In the genomic region with DNA sequence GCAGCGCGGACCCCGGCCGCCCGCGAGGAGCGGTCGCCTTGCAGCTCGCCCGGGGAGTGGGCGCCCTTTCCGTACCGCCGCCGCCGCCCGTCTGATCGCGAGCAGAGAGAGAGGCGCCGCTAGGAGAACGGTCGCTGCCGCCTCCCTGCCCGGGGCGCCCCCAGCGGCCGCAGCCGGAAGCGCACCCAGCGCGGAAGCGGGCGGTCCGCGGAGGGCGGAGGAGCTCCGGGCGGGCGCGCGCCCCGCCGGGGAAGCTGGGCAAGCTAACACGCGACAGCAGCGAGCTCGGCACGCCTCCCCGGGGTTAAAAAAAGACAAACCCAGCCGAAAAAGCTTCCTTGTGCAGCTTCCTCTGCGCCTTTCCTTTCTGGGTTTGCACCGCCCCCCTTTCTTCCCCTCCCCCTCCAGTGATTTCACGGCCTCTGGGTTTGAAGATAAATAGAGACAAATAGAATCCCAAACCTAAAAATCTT, we compare ENCODE assay signal across 7 mouse cellular contexts. TPM values are rescaled to one million over a fixed set of nuclear protein-coding genes. Genes with fewer than 3 reads are reported as not detected.
A peak's percentile ranks its signal among the peaks of the same experiment; 100 is the strongest.
DNase-seq lines count a peak whose midpoint lies in the region; ATAC-seq lines count a peak whose summit lies in the region.

A gene (minus strand): TSS at position 93 of the 473 bp plus-strand sequence.

- no peaks in the 10 kb centered on the region for H3K9me3 ChIP-seq in intestine, embryonic 16.5 days (ENCODE audit: control insufficient read depth, low read length)
- H3K9me3 ChIP-seq in limb, embryonic 10.5 days (replicated peaks), result no peaks in the 10 kb centered on the region
- H3K9me3 ChIP-seq in midbrain, embryonic 12.5 days, result no peaks in the 10 kb centered on the region

- peaks cover 33% of the 10 kb centered on the region for H3K4me1 ChIP-seq in intestine, embryonic 16.5 days (ENCODE audit: control insufficient read depth, insufficient read depth, low read length)
- peaks cover 53% of the 10 kb centered on the region for H3K4me1 ChIP-seq in limb, embryonic 10.5 days
- peaks cover 19% of the 10 kb centered on the region for H3K4me1 ChIP-seq in midbrain, embryonic 12.5 days

- peak within 1 kb of the TSS; percentile 76 for H3K4me3 ChIP-seq in intestine, embryonic 16.5 days (ENCODE audit: low read length)
- peak within 1 kb of the TSS; percentile 69 for H3K4me3 ChIP-seq in limb, embryonic 10.5 days
- peak within 1 kb of the TSS; percentile 73 for H3K4me3 ChIP-seq in midbrain, embryonic 12.5 days

- H3K9ac ChIP-seq in intestine, embryonic 16.5 days (ENCODE audit: low read depth, low read length), result peak within 1 kb of the TSS; percentile 86
- H3K9ac ChIP-seq in midbrain, embryonic 12.5 days (replicated peaks), result peak within 1 kb of the TSS; percentile 86

- peak within 1 kb of the TSS; percentile 78 for H3K4me2 ChIP-seq in intestine, embryonic 16.5 days (ENCODE audit: low read depth, low read length)
- H3K4me2 ChIP-seq in midbrain, embryonic 12.5 days (replicated peaks), result peak within 1 kb of the TSS; percentile 76

- H3K27me3 ChIP-seq in intestine, embryonic 16.5 days (replicated peaks; ENCODE audit: control insufficient read depth, insufficient read depth, low read length), result no peaks in the 10 kb centered on the region
- 0 out of 2 replicates have a peak, but pooled peaks cover 6% of the 10 kb centered on the region for H3K27me3 ChIP-seq in limb, embryonic 10.5 days (ENCODE audit: low read depth, poor library complexity, severe bottlenecking)
- no peaks in the 10 kb centered on the region for H3K27me3 ChIP-seq in midbrain, embryonic 12.5 days

- H3K36me3 ChIP-seq in intestine, embryonic 16.5 days (ENCODE audit: control insufficient read depth, insufficient read depth, low read length), result no peaks in the 10 kb centered on the region
- no peaks in the 10 kb centered on the region for H3K36me3 ChIP-seq in limb, embryonic 10.5 days
- H3K36me3 ChIP-seq in midbrain, embryonic 12.5 days, result no peaks in the 10 kb centered on the region

- WGBS in intestine, embryonic 16.5 days, result under 1% methylated on average over 27 of the region's 54 CpGs
- 1% methylated on average over 47 of the region's 54 CpGs for WGBS in limb, embryonic 10.5 days
- WGBS in midbrain, embryonic 12.5 days, result 0% methylated on average over 46 of the region's 54 CpGs

- peak; percentile 94 for DNase-seq in adrenal gland, postnatal 14 days
- DNase-seq in embryo, embryonic 9.5 days (ENCODE audit: extremely low spot score), result peak; percentile 89
- DNase-seq in gastrocnemius, postnatal 4 days (ENCODE audit: low spot score in 2 of 2), result peak; percentile 90 to 94
- peak; percentile 89 for DNase-seq in limb, embryonic 10.5 days (ENCODE audit: low spot score)
- peak; percentile 80 for DNase-seq in skeletal muscle tissue, adult 2 months (ENCODE audit: low read depth, low spot score)

- ATAC-seq in intestine, embryonic 16.5 days, result peak; percentile 82
- peak; percentile 84 for ATAC-seq in midbrain, embryonic 12.5 days (ENCODE audit: low FRiP score, low read depth)

- H3K27ac ChIP-seq in intestine, embryonic 16.5 days (ENCODE audit: low read length), result peak within 1 kb of the TSS; percentile 79
- H3K27ac ChIP-seq in limb, embryonic 10.5 days, result peak within 1 kb of the TSS; percentile 92
- peak within 1 kb of the TSS; percentile 68 for H3K27ac ChIP-seq in midbrain, embryonic 12.5 days (replicated peaks)

RNA-seq across cellular contexts. Expression of the gene that starts here (rescaled TPM):
- total RNA-seq in adrenal gland, postnatal 14 days (2021), result 10.8 and 18.3 TPM in 2 replicates
- 10 to 100 TPM; 27.6 to 30.9 TPM for total RNA-seq in gastrocnemius, postnatal 4 days (2021)
- 4.2 TPM in 2 replicates for polyA plus RNA-seq in intestine, embryonic 16.5 days (2015; fragmentation: Nextera tagmentation; extraction: Ambion mirVana)
- 4.4 and 4.9 TPM in 2 replicates for polyA plus RNA-seq in limb, embryonic 10.5 days (2016; fragmentation: Nextera tagmentation; extraction: Ambion mirVana)
- polyA plus RNA-seq in midbrain, embryonic 12.5 days (2016; fragmentation: Nextera tagmentation; extraction: Ambion mirVana), result 11.7 and 12.0 TPM in 2 replicates

Comparison
In these comparisons a context has a peak if more than half of its experiments do, and no peak if none do; other contexts are left out.
1. Peak in every context shown above with its lines: DNase-seq, ATAC-seq, H3K4me3 ChIP-seq and H3K27ac ChIP-seq.